ENCODE assay signal across 15 mouse cellular contexts in genomic region chr4:82684088-82684715, GRCm38 (mm10). TPM values are rescaled to one million over a fixed set of nuclear protein-coding genes. Genes with fewer than 3 reads are reported as not detected.
DNase-seq lines count a peak whose midpoint lies in the region; ATAC-seq lines count a peak whose summit lies in the region.
"Had no signal": no experiment of that assay in that cellular context is flagged by ENCODE, and none has a peak within 500 bp of the region (broad histone marks: within the 10 kb centered on the region; RNA-seq: fewer than 3 reads in every experiment).

No protein-coding gene starts in this region.

- no peak overlapping the region for H3K9ac ChIP-seq in hindbrain, embryonic 13.5 days
- H3K9ac ChIP-seq in midbrain, embryonic 11.5 days (ENCODE audit: low read length) = no peak overlapping the region
- H3K9ac ChIP-seq: forebrain, embryonic 12.5 days; liver, embryonic 14.5 days; midbrain, embryonic 12.5 days had no signal

- H3K4me1 ChIP-seq in hindbrain, embryonic 13.5 days (replicated peaks) = peaks cover 4% of the 10 kb centered on the region; the same call in 1 of the 2 replicates
- H3K4me1 ChIP-seq in hindbrain, embryonic 10.5 days (replicated peaks) = peaks cover 8% of the 10 kb centered on the region; the same call in 1 of the 2 replicates
- no peaks in the 10 kb centered on the region for H3K4me1 ChIP-seq in midbrain, embryonic 10.5 days
- no peaks in the 10 kb centered on the region for H3K4me1 ChIP-seq in midbrain, embryonic 11.5 days (ENCODE audit: control insufficient read depth, insufficient read depth, low read length)
- H3K4me1 ChIP-seq: forebrain, embryonic 12.5 days had no signal

- H3K4me2 ChIP-seq in hindbrain, embryonic 13.5 days = no peak overlapping the region
- H3K4me2 ChIP-seq in midbrain, embryonic 11.5 days = no peak overlapping the region
- H3K4me2 ChIP-seq: forebrain, embryonic 12.5 days; midbrain, embryonic 12.5 days had no signal

- no peaks in the 10 kb centered on the region for H3K9me3 ChIP-seq in hindbrain, embryonic 13.5 days
- no peaks in the 10 kb centered on the region for H3K9me3 ChIP-seq in hindbrain, embryonic 10.5 days
- H3K9me3 ChIP-seq in midbrain, embryonic 10.5 days (replicated peaks) = no peaks in the 10 kb centered on the region
- H3K9me3 ChIP-seq in midbrain, embryonic 11.5 days (ENCODE audit: control insufficient read depth, low read length) = no peaks in the 10 kb centered on the region
- H3K9me3 ChIP-seq: forebrain, embryonic 12.5 days; midbrain, embryonic 12.5 days had no signal

- H3K27ac ChIP-seq in hindbrain, embryonic 13.5 days = peak overlapping the region; percentile 23
- no peak overlapping the region for H3K27ac ChIP-seq in hindbrain, embryonic 10.5 days
- H3K27ac ChIP-seq in midbrain, embryonic 10.5 days (replicated peaks) = 0 out of 2 replicates have a peak overlapping the region, but pooled peaks have one; percentile 13
- H3K27ac ChIP-seq in midbrain, embryonic 11.5 days (ENCODE audit: low read depth, low read length) = no peak overlapping the region
- H3K27ac ChIP-seq: forebrain, embryonic 12.5 days; heart, adult 2 months; liver, embryonic 14.5 days; midbrain, embryonic 12.5 days had no signal

- ATAC-seq in hindbrain, embryonic 13.5 days (ENCODE audit: low FRiP score) = no peak
- ATAC-seq in midbrain, embryonic 11.5 days (ENCODE audit: low FRiP score) = no peak
- no peak for ATAC-seq in CD4-positive, CD25-positive, alpha-beta regulatory T cell, adult 4 months
- ATAC-seq: intestine, embryonic 16.5 days had no signal

- no peak for DNase-seq in hindbrain, embryonic 10.5 days (ENCODE audit: low spot score)
- no peak for DNase-seq in midbrain, embryonic 10.5 days (ENCODE audit: low spot score)
- no peak for DNase-seq in midbrain, embryonic 11.5 days (ENCODE audit: low spot score, missing footprints)
- peak; percentile 2 for DNase-seq in gonadal fat pad, adult 2 months (ENCODE audit: low read depth)
- DNase-seq in telencephalon, adult 2 months (ENCODE audit: low read depth, low spot score) = peak; percentile 55
- DNase-seq: adrenal gland, postnatal 10 days; cerebellum, adult 18-20 months; heart, adult 2 months; kidney, postnatal 25 days had no signal

- 59% methylated on average over 12 of the region's 12 CpGs for WGBS in hindbrain, embryonic 13.5 days
- 76% methylated on average over 12 of the region's 12 CpGs for WGBS in hindbrain, embryonic 10.5 days
- 84% methylated on average over 12 of the region's 12 CpGs for WGBS in midbrain, embryonic 10.5 days
- 81% methylated on average over 12 of the region's 12 CpGs for WGBS in midbrain, embryonic 11.5 days

- H3K36me3 ChIP-seq in hindbrain, embryonic 13.5 days = no peaks in the 10 kb centered on the region
- H3K36me3 ChIP-seq in hindbrain, embryonic 10.5 days = no peaks in the 10 kb centered on the region
- H3K36me3 ChIP-seq in midbrain, embryonic 10.5 days = no peaks in the 10 kb centered on the region
- no peaks in the 10 kb centered on the region for H3K36me3 ChIP-seq in midbrain, embryonic 11.5 days (ENCODE audit: control insufficient read depth, insufficient read depth, low read length)
- H3K36me3 ChIP-seq: forebrain, embryonic 12.5 days; midbrain, embryonic 12.5 days had no signal

- no peak overlapping the region for H3K4me3 ChIP-seq in hindbrain, embryonic 13.5 days
- no peak overlapping the region for H3K4me3 ChIP-seq in hindbrain, embryonic 10.5 days
- H3K4me3 ChIP-seq in midbrain, embryonic 10.5 days = no peak overlapping the region
- no peak overlapping the region for H3K4me3 ChIP-seq in midbrain, embryonic 11.5 days (ENCODE audit: low read depth, low read length)
- H3K4me3 ChIP-seq: forebrain, embryonic 12.5 days; heart, adult 2 months; midbrain, embryonic 12.5 days had no signal

- no peaks in the 10 kb centered on the region for H3K27me3 ChIP-seq in hindbrain, embryonic 13.5 days
- no peaks in the 10 kb centered on the region for H3K27me3 ChIP-seq in hindbrain, embryonic 10.5 days (ENCODE audit: insufficient read depth, poor library complexity, severe bottlenecking)
- no peaks in the 10 kb centered on the region for H3K27me3 ChIP-seq in midbrain, embryonic 10.5 days (ENCODE audit: low read depth, poor library complexity, severe bottlenecking)
- H3K27me3 ChIP-seq in midbrain, embryonic 11.5 days (ENCODE audit: control insufficient read depth, insufficient read depth, low read length) = no peaks in the 10 kb centered on the region
- H3K27me3 ChIP-seq: forebrain, embryonic 12.5 days; midbrain, embryonic 12.5 days had no signal

RNA-seq across cellular contexts. Expression of gene Nfib, which starts 21.3 kb away (rescaled TPM):
- polyA plus RNA-seq in hindbrain, embryonic 13.5 days (2015; fragmentation: Nextera tagmentation; extraction: Ambion mirVana) = 80.1 and 107 TPM in 2 replicates
- 8.3 and 17.3 TPM in 2 replicates for polyA plus RNA-seq in hindbrain, embryonic 10.5 days (2016; fragmentation: Nextera tagmentation; extraction: Ambion mirVana)
- polyA plus RNA-seq in midbrain, embryonic 10.5 days (2016; fragmentation: Nextera tagmentation; extraction: Ambion mirVana) = 9.8 and 17.4 TPM in 2 replicates
- polyA plus RNA-seq in midbrain, embryonic 11.5 days (2014; fragmentation: Nextera tagmentation; extraction: Ambion mirVana) = 19.9 and 21.7 TPM in 2 replicates
- polyA plus RNA-seq in gonadal fat pad, adult 2 months (2012; rRNA removed) = 26.3 and 43.5 TPM in 2 replicates
- polyA plus RNA-seq in CD4-positive, CD25-positive, alpha-beta regulatory T cell, adult 4 months (2017; shearing (Covaris generic)) = under 1 TPM in 1 of 2 experiments, not detected in 1; 0.20 TPM

Comparison
In these comparisons a context has a peak if more than half of its experiments do, and no peak if none do; other contexts are left out.
1. H3K27ac ChIP-seq: peak in hindbrain, embryonic 13.5 days (single experiment) and midbrain, embryonic 10.5 days (single experiment); none in hindbrain, embryonic 10.5 days (single experiment) and midbrain, embryonic 11.5 days (single experiment).
2. DNase-seq: peak in gonadal fat pad, adult 2 months (single experiment) and telencephalon, adult 2 months (single experiment); none in hindbrain, embryonic 10.5 days (single experiment), midbrain, embryonic 10.5 days (single experiment) and midbrain, embryonic 11.5 days (single experiment).